Mouse (Mus musculus) ovary, adult 18-20 months (tissue): Measurements from ENCODE around the gene Syndig1.

Experiments used
- DNase-seq: peaks from one replicate; pipeline ENCODE4 v3.0.0; 2022; ENCODE audit warnings: low spot score, mixed read lengths

Gene Syndig1

DNA sequence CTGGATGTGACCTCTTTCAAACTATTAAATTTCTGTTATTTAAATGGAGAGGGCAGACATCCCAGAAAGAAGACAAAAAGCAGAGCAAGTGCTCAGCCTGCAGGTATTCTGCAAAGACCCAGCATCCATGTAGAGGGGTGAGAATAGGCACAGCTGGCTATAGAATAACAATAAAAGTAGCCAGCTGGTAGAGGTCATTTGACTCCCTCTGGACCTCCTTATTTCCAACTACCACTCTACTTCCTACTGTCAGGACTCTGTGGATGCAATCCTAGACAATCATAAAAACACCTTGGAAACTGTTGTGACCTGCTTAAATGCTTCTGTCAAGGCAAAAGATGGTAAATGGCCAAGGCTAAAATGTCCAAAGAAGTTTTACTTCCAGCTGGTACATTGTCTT is 153.5 kb downstream of the Syndig1 start:
- DNase-seq, result no peak

DNA sequence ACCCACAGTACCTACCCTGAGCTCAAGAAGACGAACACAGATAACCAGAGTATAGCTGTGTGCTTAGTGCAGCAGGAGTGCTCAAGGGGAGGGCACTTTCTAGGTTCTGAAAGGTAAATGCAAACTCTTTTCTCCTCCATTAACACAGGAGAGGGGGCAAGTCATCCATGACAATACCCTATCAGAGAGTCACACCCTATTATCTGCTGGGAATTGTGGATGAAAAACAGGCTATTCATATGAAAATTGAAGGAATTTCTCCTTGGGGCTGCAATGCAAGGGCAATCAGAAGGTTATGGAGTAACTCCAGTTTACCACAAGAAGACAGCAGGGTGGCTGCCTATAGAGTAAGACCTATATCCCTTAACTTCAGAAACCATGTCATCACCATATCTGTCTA is 154.1 kb downstream of the Syndig1 start:
- no peak for DNase-seq

DNA sequence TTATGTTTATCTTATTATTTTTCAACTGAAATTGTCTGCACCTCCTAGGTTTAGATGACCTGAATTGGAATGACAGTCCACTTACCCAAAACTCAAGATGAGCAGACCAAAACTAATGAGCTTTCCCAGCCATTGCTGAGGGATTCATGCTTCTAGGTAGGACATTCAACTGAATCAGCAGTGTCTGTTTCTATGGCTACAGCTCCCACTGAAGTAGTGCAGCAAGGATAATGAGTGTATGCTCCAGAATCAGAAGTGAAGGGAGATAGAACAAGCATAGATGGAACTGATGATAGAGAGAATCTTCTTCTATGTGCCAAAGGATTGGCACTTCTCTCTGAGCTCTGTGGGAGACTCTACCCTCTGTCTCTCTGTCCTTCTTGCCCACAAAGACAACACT is 158.6 kb downstream of the Syndig1 start:
- no peak for DNase-seq

DNA sequence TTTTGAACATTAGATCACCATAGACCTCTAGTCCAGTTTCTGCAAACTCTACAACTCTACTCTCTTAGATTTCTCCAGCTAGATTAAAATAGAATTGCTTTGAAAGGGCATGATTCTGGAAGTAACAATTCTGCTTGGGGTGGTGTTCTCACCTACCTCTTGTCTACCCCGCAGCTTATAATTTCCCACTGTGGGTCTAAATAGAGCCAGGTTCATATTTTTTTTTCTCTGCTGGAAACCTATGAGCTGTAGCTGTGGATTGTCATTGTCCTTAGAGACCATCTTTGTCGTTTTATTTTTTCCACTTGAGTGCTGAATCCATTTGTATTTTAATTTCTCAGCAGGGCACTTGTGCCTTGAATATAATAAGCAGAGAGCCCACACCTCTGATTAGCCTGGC is 162.5 kb downstream of the Syndig1 start:
- DNase-seq, result no peak

DNA sequence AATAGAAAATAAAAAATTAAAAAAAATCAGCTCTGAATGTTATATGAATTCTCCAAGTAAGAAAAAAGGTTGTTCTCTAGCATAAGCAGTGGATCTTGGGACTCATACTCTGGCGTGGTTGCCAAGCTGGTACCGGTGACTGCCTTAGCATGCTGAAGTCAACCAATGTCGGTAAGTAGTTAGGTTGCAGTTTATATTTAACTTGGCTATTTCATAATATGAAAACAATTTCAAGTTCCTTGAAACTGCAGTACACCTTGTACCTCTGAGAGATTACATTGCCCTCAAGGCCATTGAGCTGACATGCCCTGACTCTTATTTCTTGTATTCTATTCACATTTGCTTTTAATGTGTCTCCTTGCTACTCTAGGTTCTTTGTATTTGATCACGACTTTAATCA is 163.9 kb downstream of the Syndig1 start:
- DNase-seq, result no peak

DNA sequence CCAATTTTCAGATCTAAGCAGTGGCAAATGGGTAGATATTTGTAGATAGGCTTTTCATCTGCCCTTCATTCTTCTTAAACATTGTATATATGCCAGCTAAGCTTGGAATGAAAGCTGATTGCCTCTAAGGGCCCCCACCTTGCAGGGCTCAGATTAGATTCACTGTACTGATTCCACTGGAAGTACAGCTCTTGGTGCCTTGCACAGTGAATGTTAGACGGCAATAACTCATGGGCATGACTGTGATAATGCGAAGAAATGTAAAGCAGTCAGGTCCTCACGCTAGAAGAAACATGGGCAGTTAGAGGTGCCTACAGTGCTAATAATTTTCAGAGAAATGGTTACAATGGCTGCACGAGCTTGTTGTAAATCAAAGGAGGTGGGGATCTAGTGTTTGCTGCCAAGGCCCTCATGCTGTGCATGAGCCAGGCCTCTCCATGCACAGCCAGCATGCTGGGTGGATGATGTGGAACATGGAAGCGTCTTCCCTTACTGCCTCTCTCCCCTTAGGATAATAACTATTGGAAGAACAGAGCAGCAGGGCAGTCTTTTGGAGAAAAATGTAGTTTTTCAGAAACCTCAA is 167.5 kb downstream of the Syndig1 start:
- no peak for DNase-seq

DNA sequence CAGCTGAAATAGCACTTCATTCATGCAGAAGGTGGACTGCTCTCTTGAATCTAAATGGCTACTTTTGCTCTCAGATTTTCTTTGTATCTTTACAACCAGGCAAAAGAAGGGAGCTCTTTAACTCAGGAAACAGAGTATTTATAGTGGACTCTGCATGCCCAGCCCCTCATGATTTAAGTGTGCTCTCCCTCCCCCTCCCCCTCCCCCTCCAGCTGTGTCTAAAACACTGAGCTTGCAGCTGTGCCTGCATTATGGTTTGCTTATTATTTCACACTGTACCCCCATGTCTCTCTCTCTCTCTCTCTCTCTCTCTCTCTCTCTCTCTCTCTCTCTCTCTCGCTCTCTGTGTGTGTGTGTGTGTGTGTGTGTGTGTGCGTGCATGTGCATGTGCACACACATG is 168.6 kb downstream of the Syndig1 start:
- no peak for DNase-seq

DNA sequence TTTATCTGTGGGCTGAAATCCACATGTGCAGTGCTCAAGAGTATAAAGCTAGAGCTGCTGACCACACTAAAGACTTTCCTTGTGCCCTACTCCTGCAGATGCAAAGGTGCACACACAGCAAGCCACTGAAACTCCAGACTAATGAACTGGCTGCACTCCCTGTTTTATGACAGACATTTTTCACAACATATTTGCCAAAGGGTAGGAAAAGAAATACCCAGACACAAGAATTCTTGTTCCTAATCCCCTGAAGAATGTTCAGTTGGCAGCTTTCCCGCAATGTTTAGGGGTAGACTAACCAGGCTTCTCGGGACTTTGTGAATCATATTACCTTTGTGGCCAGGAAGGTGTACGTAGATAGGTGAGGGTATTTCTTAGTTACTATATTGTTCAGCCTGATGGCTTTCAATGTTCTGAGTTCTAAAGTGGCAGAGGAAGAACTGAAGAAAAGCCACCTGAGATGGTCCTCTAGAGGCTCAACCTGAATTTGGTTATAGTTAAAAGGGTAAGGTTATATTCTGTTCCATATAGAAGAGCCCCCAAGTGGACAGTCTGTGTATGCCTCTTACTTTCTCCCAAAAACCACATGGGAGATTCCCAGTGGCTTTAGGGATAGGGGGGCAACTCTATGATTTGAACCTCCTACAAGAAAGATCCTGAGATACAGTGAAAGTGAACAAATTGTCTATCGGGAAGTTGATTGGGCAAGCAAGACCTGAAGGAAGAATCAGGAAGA is 169.5 kb downstream of the Syndig1 start:
- no peak for DNase-seq

DNA sequence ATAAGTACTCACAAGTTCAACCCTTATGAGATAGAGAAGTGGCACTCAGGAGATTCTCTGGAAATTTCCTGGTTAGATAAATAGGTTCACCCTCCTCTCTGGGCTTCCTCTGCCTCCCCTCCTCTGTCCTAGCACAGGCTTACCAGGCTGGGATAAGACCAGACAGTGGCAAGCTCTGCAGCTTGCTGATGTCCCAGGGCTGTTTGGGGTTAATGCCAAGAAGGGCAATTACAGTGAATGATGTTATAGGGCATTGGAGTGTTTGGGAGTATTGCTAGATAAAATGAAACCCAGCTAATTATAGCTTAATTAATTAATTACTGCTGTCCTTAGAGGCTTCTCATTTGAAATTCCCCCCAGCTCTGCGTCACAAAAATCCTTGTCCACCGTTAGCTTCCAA is 171.6 kb downstream of the Syndig1 start:
- no peak for DNase-seq

DNA sequence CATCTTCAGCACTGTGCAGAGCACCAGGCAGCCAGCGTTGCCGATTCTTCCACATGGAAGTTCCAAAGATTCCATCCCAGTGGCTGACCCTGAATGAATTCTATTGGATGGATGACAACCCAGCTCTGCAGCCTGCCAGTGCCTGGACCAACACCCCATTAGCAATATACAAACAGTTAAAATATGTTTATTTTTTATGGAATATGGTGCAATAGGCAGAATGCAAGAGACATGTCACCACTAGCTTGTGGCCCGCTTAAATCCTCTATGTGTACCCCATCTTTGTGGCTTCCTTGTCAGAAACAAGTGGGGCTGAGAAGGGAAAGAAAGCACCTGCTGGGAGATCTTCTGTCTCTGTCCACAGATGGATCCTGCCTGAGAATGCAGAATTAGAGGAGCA is 174.5 kb downstream of the Syndig1 start:
- no peak for DNase-seq

DNA sequence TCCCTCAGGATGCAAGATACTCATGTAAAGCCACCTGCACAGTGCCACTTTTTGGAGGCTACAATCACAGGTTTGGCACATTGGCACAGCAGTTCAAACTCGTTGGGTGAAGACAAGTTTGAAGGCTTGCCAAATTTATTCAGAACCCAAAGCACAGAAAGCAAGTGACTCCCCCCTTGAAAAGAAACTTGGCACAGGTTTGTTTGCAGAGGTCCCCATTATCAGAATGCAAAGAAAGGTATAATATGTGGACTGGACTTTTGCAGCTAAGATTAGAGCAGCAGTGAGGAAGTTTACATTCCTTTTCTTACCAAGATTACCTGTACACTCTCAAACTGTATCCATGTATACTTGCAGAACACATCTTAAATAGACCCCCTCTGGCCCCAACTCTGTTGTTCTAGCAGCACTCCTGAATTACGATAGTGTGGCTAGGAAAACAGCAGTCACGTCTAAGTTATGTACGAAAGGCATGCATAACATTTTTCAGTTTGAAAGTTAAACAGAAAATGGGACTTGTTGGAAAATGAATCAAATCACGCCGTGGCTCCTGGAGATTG is 183.9 kb downstream of the Syndig1 start:
- no peak for DNase-seq

DNA sequence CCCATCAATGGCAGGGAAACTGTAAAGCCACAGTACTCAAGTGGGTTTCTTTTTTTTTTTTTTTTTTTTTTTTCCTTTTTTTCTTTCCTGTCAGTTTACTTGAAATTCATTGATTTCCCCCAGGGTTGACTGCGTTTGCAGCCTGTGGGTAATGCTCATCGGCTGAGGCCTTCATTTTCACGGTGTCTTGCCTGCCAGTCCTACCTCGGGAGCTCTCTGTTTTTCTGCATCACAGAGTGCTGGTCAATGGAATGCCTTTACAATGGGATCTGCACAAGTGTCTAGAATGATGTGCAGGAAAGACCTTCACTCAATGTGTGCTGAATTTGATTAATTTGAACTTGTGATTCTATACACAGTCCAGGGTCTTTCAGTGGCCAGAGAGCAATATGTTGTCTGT is 184.8 kb downstream of the Syndig1 start:
- DNase-seq, result no peak

DNA sequence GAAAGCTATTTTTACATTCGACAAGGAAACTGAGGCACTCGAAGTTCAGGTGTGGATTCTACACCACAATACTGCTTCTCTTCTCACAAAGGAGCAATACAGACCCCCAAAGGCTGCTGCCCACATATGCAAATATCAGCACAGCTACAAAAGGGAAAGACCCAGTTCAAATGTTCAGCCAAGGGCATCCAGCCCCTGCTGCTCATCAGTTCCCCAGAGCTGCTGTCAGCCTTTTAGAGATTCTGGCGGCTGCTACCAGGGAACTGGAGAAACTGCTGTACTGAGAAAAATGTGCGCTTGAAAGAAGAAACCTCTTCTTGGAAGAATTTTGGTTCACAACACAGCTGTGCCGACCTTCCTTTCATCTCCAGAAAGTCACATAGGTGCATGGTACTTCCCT is 187.3 kb downstream of the Syndig1 start:
- DNase-seq, result no peak

DNA sequence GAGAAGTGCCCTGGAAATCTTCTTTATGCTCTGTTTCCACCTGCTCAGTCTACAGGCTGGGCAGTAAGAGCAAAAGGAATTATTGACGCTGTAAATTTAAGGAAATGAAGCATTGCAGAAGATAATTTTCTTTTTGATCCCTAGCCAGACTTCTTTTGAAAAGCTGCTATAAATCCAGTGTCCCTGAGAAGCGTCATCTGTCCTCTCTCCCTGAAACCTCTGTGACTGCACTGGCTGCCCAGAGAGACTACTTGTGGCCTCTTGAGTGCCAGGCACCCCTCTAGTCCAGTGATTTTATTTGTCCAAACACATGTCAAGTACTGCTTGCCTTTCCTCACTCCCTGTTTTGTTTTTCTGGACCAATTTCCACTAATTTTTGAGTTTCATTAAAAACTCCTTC is 191.7 kb downstream of the Syndig1 start:
- DNase-seq, result no peak

DNA sequence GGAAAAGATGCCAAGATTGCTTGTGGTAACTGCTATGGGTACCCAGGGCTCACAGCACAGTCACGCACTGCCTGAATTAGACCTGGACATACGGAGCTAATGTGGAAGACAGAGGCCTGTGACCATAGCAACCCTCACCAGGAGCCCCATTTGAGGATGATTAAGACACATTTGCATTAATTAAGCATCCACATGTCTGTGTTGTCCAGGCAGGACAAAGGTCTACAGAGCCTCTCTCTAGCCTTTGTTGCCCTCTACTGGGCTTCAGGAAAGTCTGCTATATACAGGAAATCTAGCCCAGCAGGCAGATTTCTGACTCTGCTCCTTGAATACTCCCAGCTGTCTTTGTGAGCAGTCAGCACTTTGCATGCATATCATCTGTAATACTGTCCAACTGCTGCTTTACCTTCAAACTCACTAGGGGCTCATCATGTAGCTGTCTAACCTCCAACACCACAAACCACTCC is 194.9 kb downstream of the Syndig1 start:
- DNase-seq, result no peak

DNA sequence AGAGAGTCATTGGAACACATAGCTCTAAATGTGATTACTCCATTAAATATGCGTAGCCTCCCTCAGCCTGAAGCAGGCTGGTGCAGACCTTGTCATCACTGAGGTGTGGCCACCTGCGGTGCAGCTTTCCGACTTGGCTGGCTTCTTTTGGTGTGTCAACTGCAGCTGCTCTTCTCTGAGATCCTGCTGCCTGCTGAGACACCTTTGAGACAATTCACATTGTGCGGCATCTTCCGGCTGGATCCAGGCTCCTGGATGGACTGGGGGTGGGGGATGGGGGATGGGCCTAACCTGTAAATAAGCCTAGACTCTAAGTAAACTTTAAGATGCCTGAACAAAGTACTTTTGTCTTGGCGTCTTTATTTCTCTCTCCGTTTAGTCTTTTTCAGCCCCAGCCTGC is 214.5 kb downstream of the Syndig1 start:
- no peak for DNase-seq
